Mouse (Mus musculus) embryo, embryonic 11 days (tissue): ENCODE measurements at regions not wholly inside any gene's neighbourhood (a gene's known extent, or its start where the extent isn't known, plus 50 kb on each side); places are given as distances from the start of the nearest gene placed in this dataset.
A peak's percentile ranks its signal among the peaks of the same experiment; 100 is the strongest.
"Not testable (repeated sequence)": the region's sequence is repeated elsewhere in the genome, so short reads cannot be mapped to it uniquely, and the experiment has no call there.

Experiments
- DNase-seq: peaks from one replicate; pipeline ENCODE4 v3.0.0-alpha.2; 2015

GRCm38 (mm10) chr8:126877039-126877365 lies 68.6 kb downstream of the Tomm20 start:
- no peak for DNase-seq

- peak; percentile 48 for DNase-seq
Observed at GRCm38 (mm10) chr8:126876300-126877038, 69.2 kb downstream of the Tomm20 start.

- no peak for DNase-seq
Observed at GRCm38 (mm10) chr8:126875491-126876155, 70.0 kb downstream of the Tomm20 start.

- DNase-seq: no peak
Observed at GRCm38 (mm10) chr8:126874846-126875245, 70.8 kb downstream of the Tomm20 start.

- DNase-seq: no peak
Observed at GRCm38 (mm10) chr8:126874126-126874730, 71.4 kb downstream of the Tomm20 start.

- DNase-seq: no peak
Observed at GRCm38 (mm10) chr8:126873306-126873705, 72.3 kb downstream of the Tomm20 start.

GRCm38 (mm10) chr8:126872574-126872973 lies 73.1 kb downstream of the Tomm20 start:
- no peak for DNase-seq

- DNase-seq: no peak
Observed at GRCm38 (mm10) chr8:126872133-126872532, 73.5 kb downstream of the Tomm20 start.

- no peak for DNase-seq
Observed at GRCm38 (mm10) chr8:126869464-126869850, 76.2 kb downstream of the Tomm20 start.

- no peak for DNase-seq
Observed at GRCm38 (mm10) chr8:126868831-126869463, 76.7 kb downstream of the Tomm20 start.

- no peak for DNase-seq
Observed at GRCm38 (mm10) chr8:126867121-126867988, 78.3 kb downstream of the Tomm20 start.

GRCm38 (mm10) chr8:126864314-126864948 lies 81.2 kb downstream of the Tomm20 start:
- no peak for DNase-seq

GRCm38 (mm10) chr8:126863661-126864060 lies 82.0 kb downstream of the Tomm20 start:
- DNase-seq: not testable (repeated sequence)

- no peak for DNase-seq
Observed at GRCm38 (mm10) chr8:126861754-126862153, 83.9 kb downstream of the Tomm20 start.

- DNase-seq: no peak
Observed at GRCm38 (mm10) chr8:126860630-126861029, 85.0 kb downstream of the Tomm20 start.

- DNase-seq: no peak
Observed at GRCm38 (mm10) chr8:126859706-126860424, 85.8 kb downstream of the Tomm20 start.

GRCm38 (mm10) chr8:126857307-126858203 lies 88.1 kb downstream of the Tomm20 start:
- no peak for DNase-seq

GRCm38 (mm10) chr8:126855914-126856313 lies 89.7 kb downstream of the Tomm20 start:
- DNase-seq: no peak

GRCm38 (mm10) chr8:126855056-126855609 lies 90.5 kb downstream of the Tomm20 start:
- no peak for DNase-seq
